17 mouse cellular contexts compared by ENCODE assay signal in genomic region chr1:169917115-169917796, GRCm38 (mm10). TPM values are rescaled to one million over a fixed set of nuclear protein-coding genes. Genes with fewer than 3 reads are reported as not detected.
DNase-seq lines count a peak whose midpoint lies in the region; ATAC-seq and TF ChIP-seq lines count a peak whose summit lies in the region.
"Had no signal": no experiment of that assay in that cellular context is flagged by ENCODE, and none has a peak within 500 bp of the region (broad histone marks: within the 10 kb centered on the region; RNA-seq: fewer than 3 reads in every experiment).

No protein-coding gene starts in this region.

- peak; percentile 55 for ATAC-seq in intestine, embryonic 16.5 days

- 64% methylated on average over 9 of the region's 9 CpGs for WGBS in embryonic facial prominence, embryonic 10.5 days
- WGBS in intestine, embryonic 16.5 days = 39% methylated on average over 9 of the region's 9 CpGs
- WGBS in small intestine, adult 2 months = 11% methylated on average over 9 of the region's 9 CpGs

- H3K9ac ChIP-seq in intestine, embryonic 16.5 days (ENCODE audit: low read depth, low read length) = 0 out of 2 replicates have a peak overlapping the region, but pooled peaks have one; percentile 40
- H3K9ac ChIP-seq: embryonic facial prominence, embryonic 15.5 days; forebrain, embryonic 12.5 days; kidney, embryonic 15.5 days; liver, embryonic 14.5 days had no signal

- TF ChIP-seq POLR2A in small intestine, adult 2 months (IDR thresholded peaks at IDR 0.05; ENCODE audit: low read depth, low read length) = no peak

- H3K27ac ChIP-seq in layer of hippocampus, adult 2 months = peak overlapping the region; percentile 46; the same call in 1 of the 2 replicates
- H3K27ac ChIP-seq in embryonic facial prominence, embryonic 10.5 days (replicated peaks) = 0 out of 2 replicates have a peak overlapping the region, but pooled peaks have one; percentile 30
- H3K27ac ChIP-seq in intestine, embryonic 16.5 days (ENCODE audit: low read length) = peak overlapping the region; percentile 74
- H3K27ac ChIP-seq in small intestine, adult 2 months (ENCODE audit: insufficient read depth, low read depth, low read length) = peak overlapping the region; percentile 21; the same call in 1 of the 2 replicates
- H3K27ac ChIP-seq: embryonic facial prominence, embryonic 15.5 days; forebrain, embryonic 12.5 days; kidney, embryonic 15.5 days; liver, embryonic 14.5 days; macrophage had no signal

- peaks cover 7% of the 10 kb centered on the region for H3K27me3 ChIP-seq in embryonic facial prominence, embryonic 10.5 days (replicated peaks; ENCODE audit: low read depth, poor library complexity, severe bottlenecking)
- no peaks in the 10 kb centered on the region for H3K27me3 ChIP-seq in intestine, embryonic 16.5 days (replicated peaks; ENCODE audit: control insufficient read depth, insufficient read depth, low read length)
- no peaks in the 10 kb centered on the region for H3K27me3 ChIP-seq in small intestine, adult 2 months (ENCODE audit: control insufficient read depth, insufficient read depth, low read length)

- no peaks in the 10 kb centered on the region for H3K9me3 ChIP-seq in embryonic facial prominence, embryonic 10.5 days
- H3K9me3 ChIP-seq in intestine, embryonic 16.5 days (ENCODE audit: control insufficient read depth, low read length) = no peaks in the 10 kb centered on the region
- H3K9me3 ChIP-seq: embryonic facial prominence, embryonic 15.5 days; forebrain, embryonic 12.5 days; kidney, embryonic 15.5 days had no signal

- no peak overlapping the region for H3K4me2 ChIP-seq in intestine, embryonic 16.5 days (ENCODE audit: low read depth, low read length)
- H3K4me2 ChIP-seq: embryonic facial prominence, embryonic 15.5 days; forebrain, embryonic 12.5 days; kidney, embryonic 15.5 days had no signal

- H3K36me3 ChIP-seq in embryonic facial prominence, embryonic 10.5 days (replicated peaks) = no peaks in the 10 kb centered on the region
- H3K36me3 ChIP-seq in intestine, embryonic 16.5 days (ENCODE audit: control insufficient read depth, insufficient read depth, low read length) = no peaks in the 10 kb centered on the region
- H3K36me3 ChIP-seq in small intestine, adult 2 months (ENCODE audit: control insufficient read depth, insufficient read depth, low read length) = no peaks in the 10 kb centered on the region
- H3K36me3 ChIP-seq: embryonic facial prominence, embryonic 15.5 days; forebrain, embryonic 12.5 days; kidney, embryonic 15.5 days had no signal

- H3K4me3 ChIP-seq in layer of hippocampus, adult 2 months = no peak overlapping the region
- H3K4me3 ChIP-seq in embryonic facial prominence, embryonic 10.5 days = no peak overlapping the region
- no peak overlapping the region for H3K4me3 ChIP-seq in intestine, embryonic 16.5 days (ENCODE audit: low read length)
- H3K4me3 ChIP-seq in small intestine, adult 2 months (ENCODE audit: low read depth, low read length) = no peak overlapping the region
- H3K4me3 ChIP-seq: embryonic facial prominence, embryonic 15.5 days; forebrain, embryonic 12.5 days; kidney, embryonic 15.5 days had no signal

- TF ChIP-seq CTCF in layer of hippocampus, adult 2 months (conservative IDR thresholded peaks at IDR 0.05) = no peak
- no peak for TF ChIP-seq CTCF in small intestine, adult 2 months (IDR thresholded peaks at IDR 0.05; ENCODE audit: extremely low read depth, insufficient read length, insufficient replicate concordance, low read depth, low read length)

- peaks cover 22% of the 10 kb centered on the region for H3K4me1 ChIP-seq in embryonic facial prominence, embryonic 10.5 days
- peaks cover 27% of the 10 kb centered on the region for H3K4me1 ChIP-seq in intestine, embryonic 16.5 days (ENCODE audit: control insufficient read depth, insufficient read depth, low read length)
- H3K4me1 ChIP-seq in small intestine, adult 2 months (ENCODE audit: control insufficient read depth, insufficient read depth, insufficient read length, low read length) = peaks cover 4% of the 10 kb centered on the region; the same call in 1 of the 2 replicates

- no peak for DNase-seq in layer of hippocampus, adult 2 months (ENCODE audit: low spot score in 2 of 2)
- no peak for DNase-seq in layer of hippocampus, adult 9-10 months (ENCODE audit: low spot score)
- no peak for DNase-seq in embryonic facial prominence, embryonic 10.5 days (ENCODE audit: low spot score)
- DNase-seq in urinary bladder, adult 18-20 months (ENCODE audit: low spot score in 2 of 2) = no peak
- DNase-seq in cerebellum, postnatal 4 days (ENCODE audit: low spot score in 2 of 2) = no peak
- DNase-seq: cerebellum, adult 11 months had no signal

RNA-seq across cellular contexts. Expression of gene Ccdc190, which starts 11.2 kb away (rescaled TPM):
- 10 to 100 TPM; 23.9 to 25.8 TPM for total RNA-seq in layer of hippocampus, adult 2 months (2021)
- not detected in 2 replicates for polyA plus RNA-seq in embryonic facial prominence, embryonic 10.5 days (2016; fragmentation: Nextera tagmentation; extraction: Ambion mirVana)
- polyA plus RNA-seq in intestine, embryonic 16.5 days (2015; fragmentation: Nextera tagmentation; extraction: Ambion mirVana) = 0.07 TPM in 1 of 2 replicates, not detected in the other
- 0.14 TPM in 1 of 2 replicates, not detected in the other for polyA plus RNA-seq in small intestine, adult 2 months (2012; rRNA removed)
- total RNA-seq: common myeloid progenitor, adult 5-6 weeks had no signal
- polyA plus RNA-seq: adrenal gland, adult 2 months; C2C12; heart, postnatal 0 days; kidney, embryonic 15.5 days; liver, embryonic 14.5 days; macrophage had no signal

RNA-seq across cellular contexts. Expression of gene Hsd17b7, which starts 51.8 kb away (rescaled TPM):
- total RNA-seq in layer of hippocampus, adult 2 months (2021) = 10 to 100 TPM; 13.1 to 15.9 TPM
- polyA plus RNA-seq in embryonic facial prominence, embryonic 10.5 days (2016; fragmentation: Nextera tagmentation; extraction: Ambion mirVana) = 23.4 and 24.7 TPM in 2 replicates
- polyA plus RNA-seq in intestine, embryonic 16.5 days (2015; fragmentation: Nextera tagmentation; extraction: Ambion mirVana) = 21.1 and 23.8 TPM in 2 replicates
- polyA plus RNA-seq in small intestine, adult 2 months (2012; rRNA removed) = 2.5 and 3.6 TPM in 2 replicates

Comparison
In these comparisons a context has a peak if more than half of its experiments do, and no peak if none do; other contexts are left out.
1. H3K27ac ChIP-seq: peak in every context shown above with its lines; median percentile 74 in intestine, embryonic 16.5 days; 46 in layer of hippocampus, adult 2 months; 30 in embryonic facial prominence, embryonic 10.5 days; 21 in small intestine, adult 2 months.